Mouse (Mus musculus): Measurements from ENCODE around the gene Jmy.
"Not testable (repeated sequence)": the region's sequence is repeated elsewhere in the genome, so short reads cannot be mapped to it uniquely, and the experiment has no call there.

The Jmy gene

DNA sequence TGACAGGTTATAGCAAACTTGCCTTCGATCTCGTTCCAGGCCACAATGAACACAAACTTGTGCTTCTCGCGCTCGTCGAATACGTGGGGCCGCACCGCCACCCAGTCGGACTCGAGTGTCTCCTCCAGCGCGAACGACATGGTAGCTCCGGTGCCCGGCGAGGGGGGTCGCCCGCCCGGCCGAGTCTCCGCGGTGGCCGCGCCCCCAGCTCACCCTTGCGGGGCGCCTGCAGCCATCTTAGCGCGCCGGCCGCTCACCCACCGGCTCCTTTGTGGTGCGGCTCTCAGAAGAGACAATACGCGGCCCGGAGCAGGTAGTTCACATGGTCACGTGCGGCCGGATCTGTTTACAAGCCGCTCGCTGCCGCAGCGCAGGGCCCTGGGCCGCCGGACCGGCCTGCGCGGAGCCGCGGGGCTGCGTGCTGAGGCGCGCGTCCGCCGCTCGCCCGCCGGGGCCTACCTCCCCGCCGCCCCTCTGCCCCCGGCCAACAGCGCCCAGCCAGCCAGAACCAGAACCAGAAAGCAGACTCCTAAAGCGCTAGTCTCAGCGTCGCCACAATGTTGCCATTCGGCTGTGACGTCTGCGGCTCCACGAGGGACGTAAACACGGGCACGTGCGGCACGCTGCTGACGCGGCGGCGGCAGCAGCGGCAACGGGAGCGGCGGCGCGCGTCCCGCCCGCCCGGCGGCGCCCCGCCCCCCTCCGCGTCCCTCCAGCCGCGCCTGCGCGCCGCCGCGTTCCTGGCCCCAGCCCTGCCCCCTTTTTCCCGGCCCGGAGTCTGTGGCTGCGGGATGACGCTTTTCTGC, at the start of gene Jmy:
TSS of gene Jmy (minus strand) at position 642 of the 806 bp plus-strand sequence.
- peak; percentile 76 to 88 for DNase-seq (ENCODE audit: low spot score in 2 of 2)

DNA sequence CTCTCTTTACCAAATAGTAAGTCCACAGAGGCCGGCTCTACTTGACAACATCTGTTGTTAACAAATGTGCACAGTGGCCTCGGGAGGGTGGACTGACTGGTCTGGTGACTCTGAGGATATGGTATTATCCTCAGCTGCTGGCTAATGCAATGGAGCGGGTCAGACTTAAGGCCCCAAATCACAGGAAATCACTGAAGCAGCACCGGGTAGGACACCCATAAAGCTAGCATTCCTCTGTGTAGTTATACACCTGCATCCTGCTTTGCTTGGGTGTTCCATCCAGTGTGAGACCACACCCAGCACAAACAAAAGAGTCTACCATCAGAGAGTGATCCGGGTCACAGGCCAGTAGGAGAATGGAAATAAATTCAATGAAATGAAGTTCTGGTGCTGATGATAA, 48.0 kb upstream of the Jmy start:
- no peak for DNase-seq (ENCODE audit: low spot score in 2 of 2)

DNA sequence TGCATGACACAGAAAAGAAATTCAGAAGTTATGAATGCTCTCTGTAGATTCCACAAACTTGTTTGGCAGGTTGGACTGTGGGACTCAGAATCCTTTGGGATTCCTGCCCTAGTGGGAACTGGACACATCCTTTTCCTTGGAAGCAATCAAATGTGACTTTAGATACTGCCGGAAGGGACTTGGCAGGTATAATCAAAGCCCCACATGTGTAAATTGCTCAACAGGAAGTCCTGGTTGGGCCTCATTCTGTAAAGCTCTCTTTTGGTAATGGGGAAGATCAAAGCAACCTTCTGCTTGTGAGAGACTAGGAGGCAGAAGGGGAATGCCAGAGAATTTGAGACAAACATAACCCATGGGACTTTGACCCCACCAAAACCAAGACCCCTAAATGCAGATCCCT, 46.4 kb upstream of the Jmy start:
- DNase-seq (ENCODE audit: low spot score in 2 of 2) = no peak

DNA sequence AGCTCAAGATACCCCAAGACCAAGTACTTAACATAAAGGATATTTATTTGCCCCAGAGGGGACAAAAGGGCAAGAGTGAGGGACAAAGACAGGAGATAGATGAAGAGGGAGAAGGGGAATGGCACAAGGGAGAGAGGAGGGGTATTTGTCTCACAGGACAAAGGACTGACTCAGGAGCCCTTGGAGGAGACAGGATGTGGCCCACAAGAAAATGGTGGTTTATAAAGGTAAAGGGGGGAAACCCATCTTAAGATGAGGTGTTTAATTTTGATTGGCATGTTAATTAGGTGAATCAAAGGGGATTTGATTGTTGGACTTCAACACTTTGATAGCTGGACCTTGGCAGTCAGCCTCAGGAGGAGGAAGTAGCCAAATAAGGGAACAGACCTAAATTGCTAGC, 44.7 kb upstream of the Jmy start:
- no peak for DNase-seq (ENCODE audit: low spot score in 2 of 2)

DNA sequence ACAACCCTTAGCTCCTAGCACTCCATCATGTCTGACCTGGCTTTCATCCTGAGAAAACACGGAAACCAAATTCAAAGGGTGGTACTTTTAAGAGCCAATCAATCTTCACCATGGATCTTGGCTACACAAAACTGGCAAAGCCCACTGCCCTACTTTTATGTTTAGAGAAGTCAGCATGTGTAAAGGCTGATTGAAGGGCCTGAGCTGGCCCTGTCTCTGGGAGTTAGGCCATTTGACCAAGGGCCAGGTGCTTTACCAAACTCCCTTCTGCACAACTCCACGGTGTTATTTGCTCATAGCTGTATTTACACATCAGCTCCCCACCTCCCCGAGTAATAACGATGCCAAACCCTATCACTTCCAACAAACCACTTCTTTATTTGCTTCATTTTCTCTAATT, 39.7 kb upstream of the Jmy start:
- no peak for DNase-seq (ENCODE audit: low spot score in 2 of 2)

DNA sequence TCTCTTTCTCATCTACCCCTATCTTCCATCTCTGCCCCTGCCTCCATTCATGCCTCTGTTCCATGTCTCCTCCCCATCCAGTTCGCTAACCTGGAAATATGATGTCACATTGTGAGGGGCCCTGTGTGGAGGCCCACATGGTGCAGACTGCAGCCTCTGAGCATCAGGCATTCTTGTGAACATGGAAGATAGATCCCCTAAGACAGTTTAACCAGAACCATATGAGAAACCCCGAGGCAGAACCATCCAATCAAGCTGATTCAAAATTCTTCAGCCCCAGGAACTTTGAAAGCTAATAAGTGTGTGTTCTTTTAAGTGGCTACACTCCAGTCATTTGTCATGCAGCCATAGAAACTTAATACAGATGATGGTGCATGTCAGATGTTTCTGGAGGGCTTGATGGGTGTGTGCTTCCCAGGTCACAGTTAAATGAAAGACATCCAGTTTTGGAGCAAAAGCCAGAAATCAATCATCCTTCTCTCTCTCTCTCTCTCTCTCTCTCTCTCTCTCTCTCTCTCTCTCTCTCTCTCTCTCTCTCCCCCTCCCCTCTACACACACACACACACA, 19.2 kb upstream of the Jmy start:
- DNase-seq (ENCODE audit: low spot score in 2 of 2) = no peak

DNA sequence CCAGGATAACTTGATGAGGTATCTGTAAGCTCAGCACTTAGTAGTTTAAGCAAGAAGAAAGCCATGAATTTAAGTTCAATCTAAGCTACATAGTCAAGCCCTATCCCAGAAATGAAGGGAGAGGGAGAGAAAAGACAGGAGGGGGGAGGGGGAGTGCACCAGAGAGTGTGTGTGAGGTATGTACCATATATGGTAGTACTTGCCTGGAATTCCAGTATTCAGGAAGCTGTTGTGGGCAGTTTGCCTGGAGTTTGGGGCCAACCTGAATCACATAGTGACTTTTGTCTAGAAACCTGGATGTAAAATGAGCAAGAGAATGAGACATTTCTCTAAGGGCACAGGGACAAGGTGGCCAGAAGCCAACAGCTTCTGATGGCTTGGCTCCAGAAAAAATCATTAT, 17.6 kb upstream of the Jmy start:
- no peak for DNase-seq (ENCODE audit: low spot score in 2 of 2)

DNA sequence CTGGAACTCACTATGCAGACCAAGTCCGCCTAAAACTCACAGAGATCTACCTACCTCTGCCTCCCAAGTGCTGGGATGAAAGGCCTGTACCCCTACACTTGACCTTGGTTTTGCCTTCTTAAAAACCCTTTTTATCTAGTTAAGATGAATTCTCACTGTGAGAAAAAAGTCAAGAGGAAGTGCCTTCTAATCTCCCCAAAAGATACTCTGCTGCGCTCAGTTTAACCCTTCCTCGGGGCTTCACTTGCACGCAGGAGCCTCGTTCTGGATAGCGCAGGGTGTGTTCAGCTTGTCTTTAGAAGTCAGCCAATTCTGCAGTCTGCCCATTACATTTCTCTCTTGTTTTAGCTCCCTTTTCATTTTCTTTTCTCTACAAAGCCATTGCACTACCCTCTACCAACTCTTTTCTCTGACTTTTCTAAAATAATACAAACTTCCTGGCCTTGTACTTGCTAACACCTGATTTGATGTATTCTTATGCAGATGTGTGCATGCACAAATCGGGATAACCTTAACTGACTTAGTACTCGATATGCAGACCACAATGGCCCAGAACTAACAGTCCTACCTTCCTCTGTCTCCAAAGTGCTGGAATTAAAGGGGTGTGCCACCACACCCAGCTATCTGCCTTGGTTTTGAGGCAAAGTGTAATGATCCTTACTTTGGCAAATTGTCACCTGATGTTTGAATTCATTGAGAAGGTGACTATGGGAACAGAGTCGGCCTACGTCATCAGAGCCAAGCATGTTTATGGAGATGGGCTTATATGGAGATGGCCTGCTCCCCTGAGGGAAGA, 14.6 kb upstream of the Jmy start:
- no peak for DNase-seq (ENCODE audit: low spot score in 2 of 2)

DNA sequence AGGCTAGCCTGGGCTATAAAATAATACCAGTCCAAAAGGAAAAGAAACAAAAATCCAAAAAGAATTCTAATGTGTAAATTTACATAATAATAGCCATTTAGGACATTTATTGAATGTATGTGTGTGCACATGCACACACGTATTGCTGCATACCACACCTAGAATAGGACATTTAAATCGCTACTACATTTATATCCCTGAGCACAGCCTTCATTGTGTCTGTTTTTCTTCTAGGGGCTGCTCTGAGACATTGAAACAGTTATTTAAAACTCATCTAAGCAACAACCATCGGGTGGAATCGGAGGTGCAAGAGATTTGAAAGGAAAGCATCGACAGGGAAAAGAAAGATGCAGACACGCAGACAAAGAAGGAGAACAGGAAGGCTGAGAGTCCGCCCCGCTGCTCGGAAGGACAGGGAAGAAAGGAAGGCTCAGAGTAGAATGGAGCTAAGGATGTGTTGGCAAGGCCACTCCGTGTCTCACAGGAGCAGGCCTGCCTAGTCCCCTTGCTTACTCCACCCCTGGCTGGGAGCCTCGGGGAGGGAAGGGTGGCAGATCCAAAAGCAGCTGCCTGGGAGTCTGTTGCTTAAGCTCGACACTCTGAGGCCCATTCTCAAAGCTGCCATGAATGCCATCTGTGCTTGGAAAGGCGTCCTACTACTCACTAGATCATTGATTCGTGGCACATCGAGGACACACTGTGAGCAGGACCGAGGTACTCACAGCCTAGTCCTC, 11.0 kb upstream of the Jmy start:
- DNase-seq (ENCODE audit: low spot score in 2 of 2) = no peak

DNA sequence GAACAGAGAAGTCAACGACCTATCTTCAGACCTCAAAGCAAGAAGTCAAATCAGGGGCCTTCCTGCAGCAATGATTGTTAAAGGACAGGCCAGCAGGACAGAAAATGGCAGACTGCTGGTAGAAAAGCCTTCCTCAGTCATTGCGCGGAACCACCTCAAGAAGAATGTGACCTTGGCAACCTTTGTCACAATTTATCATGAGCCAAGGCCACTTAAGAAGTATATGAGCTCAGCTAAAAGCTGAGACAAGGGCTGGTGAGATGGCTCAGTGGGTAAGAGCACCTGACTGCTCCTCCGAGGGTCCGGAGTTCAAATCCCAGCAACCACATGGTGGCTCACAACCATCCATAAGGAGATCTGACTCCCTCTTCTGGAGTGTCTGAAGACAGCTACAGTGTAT, 7.3 kb upstream of the Jmy start:
- DNase-seq (ENCODE audit: low spot score in 2 of 2) = not testable (repeated sequence)

DNA sequence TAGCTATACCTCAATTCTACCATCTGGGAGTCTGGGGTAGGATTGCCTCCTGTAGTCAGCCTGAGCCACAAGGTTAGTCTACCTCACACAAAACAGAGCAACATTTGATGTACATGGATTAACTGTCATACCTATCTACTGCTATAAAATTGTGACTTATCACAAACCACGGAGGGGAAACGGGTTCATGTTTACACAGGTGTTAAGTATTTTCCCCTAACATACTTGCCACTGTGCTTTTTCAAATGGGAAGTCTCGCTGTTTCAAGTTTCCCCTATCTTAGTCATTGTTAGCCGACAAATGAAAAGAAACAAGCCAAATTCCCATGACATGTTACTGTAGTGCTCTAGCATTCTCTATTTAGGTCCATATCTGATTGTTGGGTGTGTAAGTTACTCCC, 2.1 kb upstream of the Jmy start:
- DNase-seq (ENCODE audit: low spot score in 2 of 2) = no peak

DNA sequence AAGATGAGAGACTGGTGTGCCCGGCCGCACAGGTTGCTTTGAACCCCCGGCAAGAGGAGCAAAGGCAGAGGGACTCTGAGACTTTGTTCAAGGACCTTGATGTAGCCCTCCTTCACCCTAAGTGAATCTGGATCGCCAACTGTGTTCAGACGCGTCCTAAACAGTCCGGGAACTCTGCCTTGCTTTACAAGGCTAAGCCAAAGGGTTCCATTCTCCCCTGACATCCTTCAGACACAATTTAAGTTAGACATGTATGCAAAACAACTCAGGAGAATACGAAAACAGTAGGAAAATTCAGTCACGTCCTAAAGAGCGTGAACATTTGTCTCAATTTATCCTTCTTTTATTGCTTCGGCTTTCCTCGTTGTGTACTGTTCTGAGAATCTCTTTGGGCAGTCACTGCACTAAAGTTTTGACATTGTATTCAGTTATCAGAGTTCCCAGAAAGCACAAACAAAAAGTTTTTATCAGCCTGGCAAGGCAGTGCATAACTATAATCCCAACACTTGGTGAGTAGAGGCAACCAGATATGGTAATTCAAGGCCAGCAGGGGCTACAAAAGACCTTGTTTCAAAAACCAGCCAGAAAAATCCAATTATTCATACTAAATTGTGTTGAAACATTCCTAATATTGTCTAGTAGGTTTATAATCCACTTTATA, 495 bp upstream of the Jmy start:
- no peak for DNase-seq (ENCODE audit: low spot score in 2 of 2)

DNA sequence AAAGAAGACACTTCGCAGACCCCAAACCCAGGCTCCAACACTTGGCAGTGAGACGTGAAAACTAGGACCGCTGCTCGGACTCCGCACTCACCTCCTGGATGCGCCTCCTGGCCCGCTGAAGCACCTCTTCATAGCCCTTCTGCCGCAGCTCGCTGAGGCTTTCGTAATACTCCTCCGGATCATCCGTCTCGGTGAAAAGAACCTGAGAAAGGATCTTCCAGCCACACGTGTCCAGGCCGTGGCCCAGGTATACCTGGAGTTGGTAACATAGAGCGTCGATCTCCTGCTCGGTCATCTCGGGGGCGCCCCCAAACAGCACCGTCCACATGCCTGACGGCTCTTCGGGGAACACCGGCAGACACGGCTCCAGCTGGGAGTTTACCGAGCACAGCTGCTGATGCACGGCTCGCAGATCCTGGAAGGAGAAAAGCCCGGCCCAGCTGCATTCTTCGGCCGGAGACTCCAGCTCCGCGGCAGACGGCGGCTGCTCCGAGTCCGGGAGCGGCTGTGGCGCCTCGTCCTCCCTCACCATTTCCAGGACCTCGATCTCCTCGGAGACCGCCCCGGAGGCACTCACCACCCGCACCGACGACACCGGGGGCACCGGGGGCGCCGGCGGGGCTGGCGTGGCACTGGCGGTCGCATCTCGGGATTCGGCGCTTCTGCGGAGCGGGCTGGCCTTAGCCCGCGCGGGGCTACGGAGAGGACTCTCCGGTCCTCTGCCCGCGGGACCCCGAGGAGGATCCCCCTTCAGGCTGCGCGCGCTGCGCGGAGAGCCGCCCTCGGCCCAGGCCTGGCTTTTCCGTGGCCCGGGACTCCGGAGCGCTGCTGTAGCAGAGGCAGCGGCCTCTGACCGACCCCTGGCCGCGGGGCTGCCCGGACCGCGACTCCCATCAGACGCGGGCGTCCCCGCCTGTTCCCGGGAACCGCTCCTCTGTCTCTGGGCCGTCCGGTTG, 1.1 kb downstream of the Jmy start:
- peak; percentile 64 to 80 for DNase-seq (ENCODE audit: low spot score in 2 of 2)

DNA sequence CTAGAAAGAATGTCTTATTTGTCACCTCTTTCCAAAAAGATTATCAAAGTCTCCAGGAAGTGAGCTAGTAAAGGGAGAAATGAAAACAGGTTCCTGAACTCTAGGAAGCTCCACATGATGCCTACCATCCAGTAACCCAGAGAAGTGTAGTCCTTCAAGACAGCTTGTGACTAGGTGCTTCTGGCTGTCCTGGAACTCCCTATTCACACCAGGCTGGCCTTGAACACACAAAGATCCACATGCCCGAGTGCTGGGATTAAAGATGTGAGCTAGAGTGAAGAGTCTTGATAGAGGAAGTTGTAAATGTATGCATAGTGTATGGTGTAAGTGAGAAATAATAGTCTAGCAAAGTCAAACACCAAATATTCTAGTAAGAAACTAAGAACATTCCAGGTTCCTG, 2.6 kb downstream of the Jmy start:
- DNase-seq (ENCODE audit: low spot score in 2 of 2) = peak; percentile 26 to 36

DNA sequence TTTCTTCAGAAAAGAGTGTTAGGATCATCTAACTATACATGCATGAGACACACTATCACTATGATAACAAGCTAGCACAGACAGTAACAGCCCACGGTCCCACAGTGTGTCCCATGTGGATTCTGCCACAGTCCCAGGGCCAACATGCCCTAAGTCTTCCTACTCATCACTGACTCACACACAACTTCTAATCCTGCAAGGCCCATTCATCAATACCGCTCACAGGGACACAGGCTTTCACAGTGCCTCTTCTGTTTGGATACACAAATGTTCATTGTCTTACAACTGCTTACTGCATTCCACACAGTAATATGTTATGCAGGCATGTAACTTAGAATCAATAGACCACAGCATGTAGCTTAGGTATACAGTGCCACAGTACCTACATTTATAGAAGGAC, 11.1 kb downstream of the Jmy start:
- no peak for DNase-seq (ENCODE audit: low spot score in 2 of 2)

DNA sequence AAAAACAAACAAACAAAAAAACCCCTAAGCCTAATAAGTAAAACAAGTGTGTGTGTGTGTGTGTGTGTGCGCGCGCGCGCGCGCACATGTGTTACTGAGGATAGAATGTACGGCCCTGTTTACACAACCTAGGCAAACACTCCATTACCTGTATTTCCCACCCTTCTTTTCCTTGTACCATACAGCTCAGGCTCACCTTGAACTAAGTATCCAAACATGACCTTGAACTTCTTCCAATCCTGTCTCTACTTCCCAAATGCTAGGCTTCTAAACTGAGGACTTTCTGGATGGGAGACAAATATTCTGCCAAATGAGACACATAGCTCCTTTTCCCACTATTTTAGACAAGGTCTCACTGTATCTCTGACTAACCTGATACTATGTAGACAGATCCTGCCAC, 11.9 kb downstream of the Jmy start:
- no peak for DNase-seq (ENCODE audit: low spot score in 2 of 2)

DNA sequence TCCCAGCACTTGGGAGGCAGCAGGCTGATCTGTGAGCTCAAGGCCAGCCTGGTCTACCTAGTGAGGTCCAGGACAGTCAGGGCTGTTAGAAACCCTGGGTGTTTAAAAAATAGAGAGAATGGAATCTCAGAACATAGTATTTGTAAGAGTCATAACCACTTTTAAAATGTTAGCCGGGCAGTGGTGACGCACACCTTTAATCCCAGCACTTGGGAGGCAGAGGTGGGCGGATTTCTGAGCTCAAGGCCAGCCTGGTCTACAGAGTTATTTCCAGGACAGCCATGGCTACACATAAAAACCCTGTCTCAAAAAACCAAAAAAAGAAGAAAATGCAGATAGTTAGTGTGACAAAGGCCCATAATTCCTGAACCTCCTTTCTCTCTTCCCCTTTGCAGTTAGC, 15.3 kb downstream of the Jmy start:
- DNase-seq (ENCODE audit: low spot score in 2 of 2) = no peak

DNA sequence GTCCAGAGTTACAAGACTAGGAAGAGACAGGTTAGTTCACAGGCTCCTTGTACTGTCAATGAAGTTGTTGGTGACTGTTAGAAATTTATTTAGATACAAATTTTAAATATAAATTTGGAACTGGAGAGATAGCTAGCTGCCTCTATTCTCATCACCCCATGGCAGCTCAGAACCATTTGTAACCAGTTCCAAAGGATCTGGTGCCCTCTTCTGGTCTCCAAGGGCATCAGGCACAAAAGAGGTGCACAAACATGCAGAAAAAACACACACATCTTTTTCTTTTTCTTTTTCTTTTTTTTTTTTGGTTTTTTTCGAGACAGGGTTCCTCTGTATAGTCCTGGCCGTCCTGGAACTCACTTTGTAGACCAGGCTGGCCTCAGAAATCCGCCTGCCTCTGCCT, 18.5 kb downstream of the Jmy start:
- no peak for DNase-seq (ENCODE audit: low spot score in 2 of 2)

DNA sequence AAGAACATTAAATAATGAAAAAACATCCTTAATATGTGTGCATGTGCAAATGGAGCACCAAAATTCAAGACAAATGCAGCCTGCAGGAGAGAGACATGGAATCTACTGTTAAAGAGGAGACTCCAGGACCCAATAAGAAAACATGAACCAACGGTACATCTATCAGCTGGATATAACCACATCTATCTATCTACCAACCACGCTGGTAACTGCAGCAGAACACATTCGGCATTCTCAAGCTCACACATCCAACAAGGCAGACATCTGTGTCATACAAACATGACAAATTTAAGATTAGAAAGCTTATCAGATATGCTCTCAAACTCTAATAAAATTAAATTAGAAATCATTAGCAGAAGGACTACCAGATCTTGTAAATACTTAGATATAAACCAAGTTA, 21.3 kb downstream of the Jmy start:
- DNase-seq (ENCODE audit: low spot score in 2 of 2) = no peak

DNA sequence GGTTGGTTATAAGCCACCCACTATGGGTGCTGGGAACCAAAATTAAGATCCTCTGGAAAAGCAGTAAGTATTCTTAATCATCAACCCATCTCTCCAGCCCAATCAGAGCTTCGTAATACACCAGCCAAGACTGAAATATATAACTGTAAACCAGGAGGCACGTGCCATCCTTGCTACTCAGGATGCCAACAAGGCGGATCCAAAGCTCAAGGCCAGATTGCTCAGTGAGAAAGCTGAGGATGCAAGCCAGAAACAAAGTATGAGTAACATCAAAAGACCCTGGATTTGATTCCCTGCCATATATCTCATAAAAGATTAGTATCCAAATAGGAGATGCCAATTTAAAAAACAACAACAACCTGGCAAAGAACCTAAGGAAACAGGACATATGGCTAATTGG, 31.3 kb downstream of the Jmy start:
- DNase-seq (ENCODE audit: low spot score in 2 of 2) = no peak

DNA sequence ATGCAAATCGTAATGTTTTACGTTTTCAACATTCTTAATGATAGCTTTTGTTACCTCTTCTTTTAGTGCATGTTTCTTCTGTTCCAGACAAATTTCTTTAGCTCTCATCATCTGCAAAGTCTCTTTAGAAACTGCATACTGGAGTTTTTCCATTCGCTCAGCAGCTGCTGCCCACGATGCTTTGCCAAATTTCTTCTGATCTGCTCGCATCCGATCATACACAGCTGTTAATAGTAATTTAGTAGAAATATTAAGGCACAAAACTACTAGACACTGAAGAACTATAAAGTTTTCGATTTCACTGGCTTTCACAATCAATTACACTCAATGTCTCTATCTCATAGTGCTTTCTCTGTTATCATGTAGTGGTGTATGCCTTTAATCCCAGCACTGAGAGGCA, 40.0 kb downstream of the Jmy start:
- DNase-seq (ENCODE audit: low spot score in 2 of 2) = no peak
